Mouse (Mus musculus) midbrain, postnatal 0 days (tissue): Measurements from ENCODE around the gene Akip1. TPM values are rescaled to one million over a fixed set of nuclear protein-coding genes. Genes with fewer than 3 reads are reported as not detected.

Source experiments
- ATAC-seq: fragments of 200-750 bp; cut with Nextera tagmentation; 2 replicates; pipeline ENCODE4 v1.8.0; 2017; ENCODE audit warnings: moderate number of reproducible peaks, mild to moderate bottlenecking, moderate TSS enrichment, moderate library complexity; ENCODE audit not compliant: low FRiP score
- DNase-seq: peaks from one replicate; pipeline ENCODE4 v3.0.0-alpha.2; 2015; ENCODE audit warnings: low spot score
- H3K27ac ChIP-seq: fragments of 300-500 bp; sonication (generic); 2 replicates; pipeline ENCODE4 v1.5.1; 2014; ENCODE audit warnings: low read depth, mild to moderate bottlenecking, low read length, mixed read lengths
- H3K27me3 ChIP-seq: fragments of 300-500 bp; sonication (generic); 2 replicates; pipeline ENCODE4 v1.6.1; 2014; ENCODE audit warnings: low read length, control low read depth, mixed read lengths; ENCODE audit not compliant: insufficient read depth
- H3K36me3 ChIP-seq: fragments of 300-500 bp; sonication (generic); 2 replicates; pipeline ENCODE4 v1.6.1; 2014; ENCODE audit warnings: low read length, control low read depth, mixed read lengths; ENCODE audit not compliant: insufficient read depth
- H3K4me1 ChIP-seq: fragments of 300-500 bp; sonication (generic); 2 replicates; pipeline ENCODE4 v1.6.1; 2014; ENCODE audit warnings: mild to moderate bottlenecking, control low read depth, antibody characterized with exemption, low read length, mixed read lengths; ENCODE audit not compliant: insufficient read depth
- H3K4me2 ChIP-seq: fragments of 300-500 bp; sonication (generic); 2 replicates; pipeline ENCODE4 v1.6.1; 2014; ENCODE audit warnings: low read depth, mild to moderate bottlenecking, low read length, mixed read lengths; ENCODE audit not compliant: poor library complexity, severe bottlenecking
- H3K4me3 ChIP-seq: fragments of 300-500 bp; sonication (generic); 2 replicates; pipeline ENCODE4 v1.5.1; 2014; ENCODE audit warnings: low read depth, mild to moderate bottlenecking, low read length, moderate library complexity
- H3K9ac ChIP-seq: fragments of 300-500 bp; sonication (generic); replicated peaks from 2 replicates; pipeline ENCODE4 v1.6.1; 2014; ENCODE audit warnings: mild to moderate bottlenecking, low read length, moderate library complexity, mixed read lengths; ENCODE audit not compliant: poor library complexity, severe bottlenecking
- H3K9me3 ChIP-seq: fragments of 300-500 bp; sonication (generic); 2 replicates; pipeline ENCODE4 v1.6.1; 2016; ENCODE audit warnings: low read length, control low read depth
- CTCF ChIP-seq: IDR thresholded peaks from 2 replicates; pipeline ENCODE4 v1.5.1; 2016; ENCODE audit warnings: antibody characterized with exemption, mild to moderate bottlenecking
- WGBS: fragments of 180-500 bp; shearing (Covaris S2); extraction: QIAGEN DNeasy Blood & Tissue Kit; methylation state at CpG from one replicate; pipeline ENCODE4 v1.1.7; 2014; 5-methylcytosine and 5-hydroxymethylcytosine counted together
- polyA plus RNA-seq: library from polyadenylated mRNA; unstranded; fragments of >200 nt; fragmentation: Nextera tagmentation; extraction: Ambion mirVana; gene quantifications from 2 replicates; pipeline ENCODE4 v1.2.1, GENCODE M21; 2015
- total RNA-seq: library from RNA; depleted of rRNA; stranded (reverse); fragments of >200 nt; gene quantifications from 2 replicates; pipeline ENCODE4 v1.2.3, GENCODE M21; 2014

The Akip1 gene
- total and polyA plus RNA-seq, 2 experiments from 2014 or later = 8.2 to 12.1 TPM

- ATAC-seq = no peak
- Histone ChIP-seq H3K4me2 (peak overlapping the region; percentile 74), H3K4me3 (peak overlapping the region; percentile 71; the same call in 1 of the 2 replicates), H3K27ac (no peak overlapping the region), H3K9ac (0 out of 2 replicates have a peak overlapping the region, but pooled peaks have one; percentile 64), H3K4me1 (no peaks in the 10 kb centered on the region), H3K36me3 (no peaks in the 10 kb centered on the region), H3K9me3 (no peaks in the 10 kb centered on the region), H3K27me3 (no peaks in the 10 kb centered on the region)
- 46% methylated on average over 4 of the region's 4 CpGs for WGBS
- DNase-seq = no peak
- TF ChIP-seq CTCF = no peak
Observed at GRCm38 (mm10) chr7:109702721-109703120, 769 bp upstream of the Akip1 start.

DNA sequence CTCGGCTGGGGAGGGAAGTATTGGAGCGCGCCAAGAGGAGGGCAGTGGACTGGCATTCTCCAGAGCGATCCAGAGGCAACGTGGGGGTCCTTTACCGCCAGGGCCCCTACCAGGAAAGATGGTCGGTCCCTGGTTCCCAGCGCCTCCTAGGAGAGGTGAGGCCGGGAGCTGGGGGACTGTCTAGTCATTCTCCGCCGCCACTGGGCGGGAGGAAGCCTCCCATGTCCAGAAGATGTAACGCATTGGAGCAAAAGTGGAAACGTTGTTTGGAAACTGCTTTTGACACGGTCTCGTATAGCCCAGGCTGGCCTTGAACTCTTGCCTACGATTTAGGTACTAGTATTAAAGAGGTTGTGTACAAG lies 507 bp downstream of the Akip1 start:
- H3K27ac ChIP-seq = peak overlapping the region; percentile 65
- peak overlapping the region; percentile 64 for H3K9ac ChIP-seq
- no peaks in the 10 kb centered on the region for H3K4me1 ChIP-seq
- H3K4me2 ChIP-seq = peak overlapping the region; percentile 74
- H3K27me3 ChIP-seq = no peaks in the 10 kb centered on the region
- no peaks in the 10 kb centered on the region for H3K9me3 ChIP-seq
- peak overlapping the region; percentile 71 for H3K4me3 ChIP-seq
- peaks cover 2% of the 10 kb centered on the region; the same call in 1 of the 2 replicates for H3K36me3 ChIP-seq
- ATAC-seq (no peak), DNase-seq (no peak)
- TF ChIP-seq CTCF = peak; percentile 45
- WGBS = 3% methylated on average over 16 of the region's 17 CpGs

DNA sequence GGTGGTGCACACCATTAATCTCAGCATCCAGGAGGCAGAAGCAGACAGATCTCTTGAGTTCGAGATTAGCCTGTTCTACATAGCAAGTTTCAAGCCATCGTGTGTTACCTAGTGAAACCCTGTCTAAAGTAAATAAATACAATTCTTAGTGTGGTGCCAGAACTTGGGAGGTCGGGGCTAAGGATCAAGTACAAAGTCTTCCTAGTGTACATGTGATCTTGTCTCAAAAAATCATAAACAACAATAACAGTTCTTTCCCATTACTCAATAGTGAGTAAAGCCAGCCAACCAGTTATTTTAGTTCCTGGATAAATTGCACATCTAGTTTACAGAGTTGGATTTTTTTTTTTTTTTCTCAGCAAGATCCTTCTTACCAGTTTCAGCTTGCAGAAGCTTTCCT lies 971 bp downstream of the Akip1 start:
- H3K4me3 ChIP-seq = peak overlapping the region; percentile 71
- H3K27ac ChIP-seq = no peak overlapping the region
- H3K27me3 ChIP-seq = no peaks in the 10 kb centered on the region
- H3K9me3 ChIP-seq = no peaks in the 10 kb centered on the region
- ATAC-seq = no peak
- DNase-seq = no peak
- H3K36me3 ChIP-seq = peaks cover 3% of the 10 kb centered on the region; the same call in 1 of the 2 replicates
- TF ChIP-seq CTCF = no peak
- 71% methylated on average over 3 of the region's 3 CpGs for WGBS
- H3K9ac ChIP-seq = no peak overlapping the region; the same call in 1 of the 2 replicates
- H3K4me1 ChIP-seq = no peaks in the 10 kb centered on the region
- peak overlapping the region; percentile 74 for H3K4me2 ChIP-seq

DNA sequence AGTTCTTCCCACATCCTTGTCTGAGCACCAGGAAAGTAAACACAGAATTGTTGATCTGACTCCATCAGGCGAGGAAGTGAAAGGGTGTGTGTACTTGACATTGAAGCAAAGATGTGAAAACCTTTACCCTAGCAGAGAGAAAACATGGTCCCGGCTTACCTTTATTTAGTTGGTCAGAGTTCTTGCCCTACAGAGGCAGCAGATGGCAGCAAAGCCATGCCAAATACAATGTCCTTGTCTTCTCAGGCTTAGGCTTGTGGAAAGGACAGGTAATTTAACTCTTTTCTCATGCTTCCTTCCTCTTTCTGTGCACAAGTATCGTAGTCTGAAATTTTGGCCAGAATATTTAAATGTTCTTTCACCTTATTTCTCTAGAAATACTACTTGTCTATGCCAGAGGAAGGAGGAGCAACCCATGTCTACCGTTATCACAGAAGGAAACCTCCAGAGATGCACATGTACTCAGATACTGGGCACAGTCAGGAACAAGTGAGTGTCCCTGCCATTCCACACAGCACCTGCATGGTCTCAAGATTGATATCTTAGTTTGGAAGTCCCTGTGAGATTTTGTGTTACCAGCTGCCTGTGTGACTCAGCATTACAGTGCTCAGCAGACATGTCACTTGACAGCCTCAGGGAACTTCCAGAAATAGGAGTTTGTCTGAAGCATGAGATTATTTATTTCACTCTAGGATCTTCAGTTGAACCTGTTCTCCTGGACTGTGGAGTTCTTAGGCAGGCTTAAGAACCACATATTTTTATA lies 3.7 kb downstream of the Akip1 start:
- Histone ChIP-seq H3K27me3 (no peaks in the 10 kb centered on the region), H3K4me3 (no peak overlapping the region), H3K4me2 (no peak overlapping the region), H3K36me3 (peaks cover 6% of the 10 kb centered on the region; the same call in 1 of the 2 replicates), H3K4me1 (no peaks in the 10 kb centered on the region), H3K9ac (no peak overlapping the region), H3K27ac (no peak overlapping the region), H3K9me3 (no peaks in the 10 kb centered on the region)
- WGBS = 45% methylated on average over 4 of the region's 4 CpGs
- DNase-seq (peak; percentile 75), ATAC-seq (no peak)
- TF ChIP-seq CTCF = peak; percentile 90

DNA sequence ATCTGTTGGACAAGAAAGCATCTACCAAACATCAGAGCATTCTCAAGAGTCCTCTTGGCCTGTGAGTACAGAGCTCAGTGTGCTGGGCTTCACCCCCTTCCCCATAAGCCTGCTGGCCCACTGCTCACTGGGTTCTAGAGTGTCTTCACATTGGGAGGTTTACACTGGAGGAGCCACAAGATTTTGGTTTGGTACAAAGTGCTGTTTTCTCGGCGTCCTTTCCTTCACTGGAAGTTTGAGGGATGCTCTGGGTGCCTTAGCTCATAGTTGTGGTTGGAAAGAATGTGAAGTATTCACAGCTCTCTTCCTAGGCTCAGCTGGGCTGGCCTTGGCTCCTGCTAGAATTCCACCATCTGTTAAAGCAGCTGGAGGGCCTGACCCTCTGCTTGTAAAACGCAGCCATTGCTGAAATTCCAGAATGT lies 5.5 kb downstream of the Akip1 start:
- H3K4me1 ChIP-seq = no peaks in the 10 kb centered on the region
- no peaks in the 10 kb centered on the region for H3K9me3 ChIP-seq
- peaks cover 7% of the 10 kb centered on the region; the same call in 1 of the 2 replicates for H3K36me3 ChIP-seq
- H3K4me3 ChIP-seq = no peak overlapping the region
- 84% methylated on average over 3 of the region's 3 CpGs for WGBS
- no peak overlapping the region for H3K27ac ChIP-seq
- no peak overlapping the region for H3K9ac ChIP-seq
- no peak for DNase-seq
- no peak for TF ChIP-seq CTCF
- H3K4me2 ChIP-seq = no peak overlapping the region
- H3K27me3 ChIP-seq = no peaks in the 10 kb centered on the region
- ATAC-seq = no peak

GRCm38 (mm10) chr7:109710069-109710468 lies 6.6 kb downstream of the Akip1 start:
- Histone ChIP-seq H3K27ac (no peak overlapping the region), H3K4me2 (no peak overlapping the region), H3K36me3 (peaks cover 7% of the 10 kb centered on the region; the same call in 1 of the 2 replicates), H3K9me3 (no peaks in the 10 kb centered on the region), H3K4me3 (no peak overlapping the region), H3K9ac (no peak overlapping the region), H3K27me3 (no peaks in the 10 kb centered on the region), H3K4me1 (no peaks in the 10 kb centered on the region)
- 85% methylated on average over 1 of the region's 1 CpGs for WGBS
- ATAC-seq (no peak), DNase-seq (no peak)
- no peak for TF ChIP-seq CTCF
